Mouse (Mus musculus) liver, postnatal 0 days (tissue): ENCODE data around the gene Cdc42bpa.

Experiments
- CTCF ChIP-seq: sonication (generic); IDR thresholded peaks from 2 replicates; pipeline ENCODE4 v1.5.1; 2016; ENCODE audit warnings: antibody characterized with exemption, low read depth
- EP300 ChIP-seq: IDR thresholded peaks from 2 replicates; pipeline ENCODE4 v1.6.1; 2016; ENCODE audit warnings: antibody characterized with exemption, low read depth, mild to moderate bottlenecking

GRCm38 (mm10) chr1:180199715-180200050 is 239.4 kb downstream of the Cdc42bpa start:
- TF ChIP-seq EP300 (no peak), CTCF (no peak)
